7 mouse cellular contexts compared by ENCODE assay signal in genomic region chr5:149052421-149053338, GRCm38 (mm10). TPM values are rescaled to one million over a fixed set of nuclear protein-coding genes. Genes with fewer than 3 reads are reported as not detected.
DNase-seq lines count a peak whose midpoint lies in the region; ATAC-seq lines count a peak whose summit lies in the region.

No protein-coding gene starts in this region.

- peak overlapping the region; percentile 100 for H3K27ac ChIP-seq in intestine, embryonic 14.5 days (ENCODE audit: low read depth)
- peak overlapping the region; percentile 99 for H3K27ac ChIP-seq in midbrain, embryonic 10.5 days (replicated peaks)

- H3K36me3 ChIP-seq in intestine, embryonic 14.5 days (ENCODE audit: control insufficient read depth, insufficient read depth, low read length) = peaks cover 19% of the 10 kb centered on the region
- H3K36me3 ChIP-seq in midbrain, embryonic 10.5 days = peaks cover 23% of the 10 kb centered on the region

- peak overlapping the region; percentile 54 for H3K4me2 ChIP-seq in intestine, embryonic 14.5 days (ENCODE audit: low read length)

- ATAC-seq in intestine, embryonic 14.5 days (replicated peaks; ENCODE audit: low FRiP score, low TSS enrichment, low read depth) = peak; percentile 95

- intact Hi-C loops in left cerebral cortex, postnatal 14 days (cut with DNase I) = loop anchor here (5.0 to 10.0 kb wide), 2 partner anchors 245 to 472 kb away; partner anchors contain the start of gene Wdr95

- peak overlapping the region; percentile 88 for H3K4me3 ChIP-seq in intestine, embryonic 14.5 days (ENCODE audit: low read depth, low read length)
- H3K4me3 ChIP-seq in midbrain, embryonic 10.5 days = peak overlapping the region; percentile 82

- no peaks in the 10 kb centered on the region for H3K27me3 ChIP-seq in intestine, embryonic 14.5 days (replicated peaks; ENCODE audit: control insufficient read depth, insufficient read depth, low read length)
- no peaks in the 10 kb centered on the region for H3K27me3 ChIP-seq in midbrain, embryonic 10.5 days (ENCODE audit: low read depth, poor library complexity, severe bottlenecking)

- H3K9ac ChIP-seq in intestine, embryonic 14.5 days (ENCODE audit: low read length) = peak overlapping the region; percentile 100

- under 1% methylated on average over 108 of the region's 110 CpGs for WGBS in intestine, embryonic 14.5 days
- WGBS in midbrain, embryonic 10.5 days = under 1% methylated on average over 109 of the region's 110 CpGs

- no peaks in the 10 kb centered on the region; the same call in 1 of the 2 replicates for H3K4me1 ChIP-seq in intestine, embryonic 14.5 days (replicated peaks; ENCODE audit: control insufficient read depth, insufficient read depth, low read length)
- peaks cover 26% of the 10 kb centered on the region for H3K4me1 ChIP-seq in midbrain, embryonic 10.5 days

- DNase-seq in adrenal gland, adult 18-20 months (ENCODE audit: low spot score in 2 of 2) = peak; percentile 94
- peak; percentile 100 for DNase-seq in embryo, embryonic 11 days
- DNase-seq in gastrocnemius, postnatal 25 days = peak; percentile 99
- DNase-seq in intestine, embryonic 14.5 days (ENCODE audit: low spot score) = peak; percentile 97
- peak; percentile 99 to 100 for DNase-seq in left cerebral cortex, postnatal 14 days (ENCODE audit: low spot score in 2 of 2)
- peak; percentile 99 for DNase-seq in midbrain, embryonic 10.5 days (ENCODE audit: low spot score)
- DNase-seq in right cerebral cortex, postnatal 4 days = peak; percentile 98

- H3K9me3 ChIP-seq in intestine, embryonic 14.5 days (ENCODE audit: control insufficient read depth, low read length) = no peaks in the 10 kb centered on the region
- H3K9me3 ChIP-seq in midbrain, embryonic 10.5 days (replicated peaks) = no peaks in the 10 kb centered on the region

RNA-seq across cellular contexts. Expression of gene Gm42791, which starts 57.7 kb away (rescaled TPM):
- 1 to 10 TPM; 3.4 to 8.0 TPM for total RNA-seq in adrenal gland, adult 18-20 months (2021)
- 1 to 10 TPM; 3.6 to 3.8 TPM for total RNA-seq in gastrocnemius, postnatal 25 days (2021)
- polyA plus RNA-seq in intestine, embryonic 14.5 days (2014; fragmentation: Nextera tagmentation; extraction: Ambion mirVana) = 2.2 TPM in 1 of 2 replicates, not detected in the other
- total RNA-seq in left cerebral cortex, postnatal 14 days (2021) = 10 to 100 TPM; 16.6 to 17.8 TPM
- polyA plus RNA-seq in midbrain, embryonic 10.5 days (2016; fragmentation: Nextera tagmentation; extraction: Ambion mirVana) = 2.0 TPM in 1 of 2 replicates, not detected in the other

Comparison
In these comparisons a context has a peak if more than half of its experiments do, and no peak if none do; other contexts are left out.
1. Peak in every context shown above with its lines: DNase-seq, ATAC-seq, H3K4me3 ChIP-seq and H3K27ac ChIP-seq.